21 mouse cellular contexts compared by ENCODE assay signal in genomic region chr12:13002703-13003102, GRCm38 (mm10).
"Had no signal": no experiment of that assay in that cellular context is flagged by ENCODE, and none has a peak within 500 bp of the region (broad histone marks: within the 10 kb centered on the region; RNA-seq: fewer than 3 reads in every experiment).

No protein-coding gene starts in this region.

- H3K36me3 ChIP-seq: intestine, embryonic 15.5 days; kidney, embryonic 15.5 days; limb, embryonic 12.5 days; limb, embryonic 15.5 days; lung, embryonic 15.5 days; midbrain, embryonic 10.5 days; midbrain, embryonic 13.5 days; neural tube, embryonic 13.5 days had no signal

- H3K4me1 ChIP-seq: intestine, embryonic 15.5 days; kidney, embryonic 15.5 days; limb, embryonic 12.5 days; limb, embryonic 15.5 days; lung, embryonic 15.5 days; megakaryocyte, embryonic 14.5 days; midbrain, embryonic 10.5 days; midbrain, embryonic 13.5 days; neural tube, embryonic 13.5 days had no signal

- H3K27me3 ChIP-seq: intestine, embryonic 15.5 days; kidney, embryonic 15.5 days; limb, embryonic 12.5 days; limb, embryonic 15.5 days; lung, embryonic 15.5 days; megakaryocyte, embryonic 14.5 days; midbrain, embryonic 13.5 days; neural tube, embryonic 13.5 days had no signal

- H3K9ac ChIP-seq: intestine, embryonic 15.5 days; kidney, embryonic 15.5 days; limb, embryonic 12.5 days; limb, embryonic 15.5 days; lung, embryonic 15.5 days; midbrain, embryonic 13.5 days; neural tube, embryonic 13.5 days had no signal

- H3K4me3 ChIP-seq: intestine, embryonic 15.5 days; kidney, embryonic 15.5 days; left cerebral cortex, adult 2 months; limb, embryonic 12.5 days; limb, embryonic 15.5 days; lung, embryonic 15.5 days; megakaryocyte, embryonic 14.5 days; midbrain, embryonic 10.5 days; midbrain, embryonic 13.5 days; myocyte; neural tube, embryonic 13.5 days had no signal

- ATAC-seq: intestine, embryonic 15.5 days; midbrain, embryonic 13.5 days; midbrain, embryonic 16.5 days had no signal

- H3K27ac ChIP-seq: intestine, embryonic 15.5 days; kidney, embryonic 15.5 days; left cerebral cortex, adult 2 months; limb, embryonic 12.5 days; limb, embryonic 15.5 days; lung, embryonic 15.5 days; midbrain, embryonic 10.5 days; midbrain, embryonic 13.5 days; neural tube, embryonic 13.5 days had no signal

- H3K9me3 ChIP-seq: intestine, embryonic 15.5 days; kidney, embryonic 15.5 days; limb, embryonic 12.5 days; limb, embryonic 15.5 days; lung, embryonic 15.5 days; megakaryocyte, embryonic 14.5 days; midbrain, embryonic 10.5 days; midbrain, embryonic 13.5 days; neural tube, embryonic 13.5 days had no signal

- DNase-seq: kidney, adult 8-10 months; kidney, postnatal 10 days; kidney, postnatal 36 days; layer of hippocampus, postnatal 36 days; left cerebral cortex, postnatal 4 days; lung, postnatal 10 days; lung, postnatal 36 days; retina, postnatal 1 day; thymus, postnatal 25 days had no signal

- H3K4me2 ChIP-seq: intestine, embryonic 15.5 days; kidney, embryonic 15.5 days; limb, embryonic 12.5 days; limb, embryonic 15.5 days; lung, embryonic 15.5 days; midbrain, embryonic 13.5 days; neural tube, embryonic 13.5 days had no signal
